Mouse (Mus musculus) spleen, adult 18-20 months (tissue): Measurements from ENCODE around the gene Gm21149.
"Not testable (repeated sequence)": the region's sequence is repeated elsewhere in the genome, so short reads cannot be mapped to it uniquely, and the experiment has no call there.

ENCODE experiments used
- DNase-seq, 2 experiments: peaks; one replicate each; pipeline ENCODE4 v3.0.0; 2022; ENCODE audit warnings: mixed read lengths in 2 of 2

Gm21149 gene

DNA sequence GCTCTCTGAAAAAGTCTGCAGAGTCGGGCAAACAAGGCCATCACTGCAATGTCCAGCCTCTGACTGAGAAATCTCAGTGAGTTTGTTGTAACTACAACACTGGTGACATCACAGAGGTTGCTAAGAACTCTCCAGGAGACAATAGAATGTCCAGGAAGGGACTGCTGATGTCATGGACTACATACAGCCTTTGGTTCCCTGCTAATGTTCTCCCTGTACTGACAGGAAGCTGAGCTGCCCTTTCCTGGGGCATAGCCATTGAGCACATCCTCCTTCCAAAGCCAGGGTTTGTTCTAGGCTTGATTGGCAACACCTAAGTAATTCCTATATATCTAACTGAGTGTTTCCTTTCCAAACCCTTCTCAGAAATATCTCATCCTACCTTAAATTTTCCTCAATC, at the start of gene Gm21149:
TSS of gene Gm21149 (minus strand) at position 101 of the 400 bp plus-strand sequence.
- not testable (repeated sequence) for DNase-seq

DNA sequence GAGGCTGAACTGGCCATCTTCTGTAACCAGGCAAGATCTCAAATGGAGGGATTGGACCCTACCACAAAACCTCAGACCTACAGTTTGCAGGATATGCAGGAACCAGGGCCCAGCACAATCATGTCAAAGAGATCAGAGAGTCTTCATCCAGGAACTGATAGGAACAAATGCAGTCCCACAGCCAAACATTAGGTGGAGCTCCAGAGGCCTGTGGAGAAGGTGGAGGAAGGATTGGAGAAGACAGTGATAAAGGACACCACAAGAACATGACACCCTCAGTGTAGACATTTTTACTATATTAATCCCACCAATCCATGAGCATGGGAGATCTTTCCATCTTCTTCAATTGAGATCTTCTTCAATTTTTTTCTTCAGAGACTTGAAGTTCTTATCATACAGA, 46.1 kb upstream of the Gm21149 start:
- DNase-seq, result not testable (repeated sequence)

DNA sequence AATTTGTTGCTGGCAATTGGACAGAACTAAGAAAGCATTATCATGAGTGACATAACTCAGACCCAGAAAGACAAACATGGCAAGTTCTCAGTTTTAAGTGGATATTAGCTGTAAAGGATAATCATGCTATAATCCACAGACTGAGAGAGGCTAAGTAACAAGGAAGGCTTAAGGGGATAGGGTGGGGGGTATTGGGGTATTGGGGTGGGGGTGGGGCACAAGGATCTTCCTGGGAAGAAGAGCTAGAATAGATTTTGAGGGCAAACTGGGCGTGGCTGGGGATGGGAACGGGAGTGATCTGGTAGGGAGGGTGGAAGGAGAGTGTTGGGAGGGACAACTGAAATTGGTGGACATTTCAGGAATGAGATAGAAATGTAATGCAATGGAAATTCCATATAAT, 45.7 kb upstream of the Gm21149 start:
- DNase-seq, result not testable (repeated sequence)

DNA sequence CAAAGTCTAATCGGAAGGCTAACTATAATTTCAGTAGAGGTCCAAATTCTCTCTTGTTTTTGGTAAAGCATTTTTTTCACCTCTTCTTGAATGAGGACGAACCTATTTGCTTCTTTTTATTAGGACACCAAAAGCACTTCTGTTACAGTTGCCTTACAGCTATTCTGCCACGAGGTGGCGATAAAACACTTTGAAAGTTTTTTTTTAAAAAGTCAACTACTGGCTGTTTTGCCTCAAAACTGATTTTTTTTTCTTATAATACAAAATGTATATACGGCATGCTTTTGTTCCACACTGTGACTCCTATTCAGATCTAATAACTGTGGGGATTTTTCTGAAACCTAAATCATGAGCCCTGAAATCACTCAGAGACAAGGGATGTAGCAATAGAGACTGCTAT, 44.1 kb upstream of the Gm21149 start:
- DNase-seq, result not testable (repeated sequence)

DNA sequence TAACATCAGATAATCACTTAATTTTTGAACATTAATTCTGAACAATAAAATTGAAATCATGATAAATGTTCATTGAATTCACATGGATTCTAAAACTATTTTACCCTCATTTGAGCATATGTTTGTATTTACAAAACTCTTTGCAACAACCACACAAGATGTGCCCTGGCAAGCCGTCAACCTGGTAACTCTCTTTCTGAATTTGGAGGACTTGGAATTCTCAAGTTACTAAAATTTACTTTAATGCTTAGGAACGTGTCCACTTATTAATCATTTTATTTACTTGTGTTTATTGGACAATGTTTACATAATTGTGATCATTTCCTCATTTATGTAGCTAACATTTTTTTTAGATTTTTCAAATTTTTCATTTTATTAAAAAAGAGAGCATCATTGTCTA, 40.8 kb upstream of the Gm21149 start:
- not testable (repeated sequence) for DNase-seq

DNA sequence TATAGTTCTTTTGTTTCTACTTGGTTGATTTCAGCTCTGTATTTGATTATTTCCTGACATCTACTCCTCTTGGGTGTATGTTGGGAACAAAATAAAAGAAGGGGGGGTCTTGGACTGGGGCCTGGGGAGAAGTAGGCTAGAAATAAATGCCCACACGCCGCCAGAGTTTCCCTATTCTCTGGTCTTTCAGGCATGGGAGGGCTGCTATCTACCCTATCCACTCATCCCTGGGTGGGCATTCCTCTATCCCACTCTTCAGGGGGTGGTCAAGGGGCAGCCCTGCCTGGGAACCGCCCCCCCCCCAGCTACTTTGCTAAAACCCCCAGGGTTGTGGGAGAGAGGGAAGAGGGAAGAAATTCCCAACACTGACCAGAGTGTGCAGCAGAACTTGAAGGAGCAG, 35.9 kb upstream of the Gm21149 start:
- not testable (repeated sequence) for DNase-seq

DNA sequence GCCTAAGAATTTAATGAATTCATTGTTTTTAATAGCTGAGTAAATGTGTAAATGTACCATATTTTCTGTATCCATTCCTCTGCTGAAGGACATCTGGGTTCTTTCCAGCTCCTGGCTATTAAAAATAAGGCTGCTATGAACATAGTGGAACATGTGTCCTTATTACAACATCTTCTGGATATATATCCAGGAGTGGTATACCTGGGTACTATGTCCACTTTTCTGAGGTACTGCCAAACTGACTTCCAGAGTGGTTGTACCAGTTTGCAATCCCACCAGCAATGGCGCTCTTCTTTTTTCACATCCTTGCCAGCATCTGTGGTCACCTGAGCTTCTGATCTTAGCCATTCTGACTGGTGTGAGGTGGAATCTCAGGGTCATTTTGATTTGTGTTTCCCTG, 33.6 kb upstream of the Gm21149 start:
- not testable (repeated sequence) for DNase-seq

DNA sequence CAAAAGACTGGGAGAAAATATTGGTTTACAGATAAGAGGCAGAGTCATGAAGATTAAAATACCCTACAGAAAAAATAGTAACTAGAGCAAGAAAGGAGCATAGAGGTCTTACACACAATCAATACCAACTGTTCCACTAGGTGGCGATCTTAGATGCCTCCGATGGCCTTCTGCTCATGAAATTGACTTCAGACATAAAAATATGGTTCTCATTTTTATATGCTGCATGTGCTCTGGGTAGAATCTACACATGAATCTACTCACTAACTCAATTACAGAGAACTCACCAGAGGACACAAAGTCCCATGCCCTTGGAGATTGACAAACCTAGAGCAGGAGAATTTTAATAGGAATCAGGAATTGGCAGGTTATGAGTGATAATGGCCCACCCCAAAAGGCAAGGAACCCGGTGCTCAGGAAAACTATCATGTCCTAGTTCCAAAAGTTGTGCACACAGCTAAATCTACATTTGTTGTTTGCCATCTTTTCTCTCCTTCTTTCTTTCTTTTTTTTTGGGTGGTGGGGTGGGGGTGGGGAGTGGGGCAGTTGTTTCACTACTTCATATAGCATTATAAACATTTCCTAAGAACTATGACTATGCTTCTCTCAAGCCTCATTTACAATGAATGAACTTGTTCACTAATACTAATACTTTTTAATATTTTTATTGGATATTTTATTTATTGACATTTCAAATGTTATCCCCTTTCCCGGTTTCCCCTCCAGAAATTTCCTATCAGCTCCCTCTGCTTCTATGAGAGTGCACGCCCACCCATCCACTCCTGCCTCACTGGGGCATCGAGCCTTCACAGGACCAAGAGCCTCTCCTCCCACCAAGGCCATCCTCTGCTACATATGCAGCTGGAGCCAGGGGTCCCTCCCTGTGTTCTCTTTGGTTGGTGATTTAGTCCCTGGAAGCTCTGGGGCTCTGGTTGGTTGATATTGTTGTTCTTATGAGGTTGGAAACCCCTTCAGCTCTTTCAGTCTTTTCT, 32.4 kb upstream of the Gm21149 start:
- DNase-seq, result peak in 1 of 2 experiments; percentile 8

DNA sequence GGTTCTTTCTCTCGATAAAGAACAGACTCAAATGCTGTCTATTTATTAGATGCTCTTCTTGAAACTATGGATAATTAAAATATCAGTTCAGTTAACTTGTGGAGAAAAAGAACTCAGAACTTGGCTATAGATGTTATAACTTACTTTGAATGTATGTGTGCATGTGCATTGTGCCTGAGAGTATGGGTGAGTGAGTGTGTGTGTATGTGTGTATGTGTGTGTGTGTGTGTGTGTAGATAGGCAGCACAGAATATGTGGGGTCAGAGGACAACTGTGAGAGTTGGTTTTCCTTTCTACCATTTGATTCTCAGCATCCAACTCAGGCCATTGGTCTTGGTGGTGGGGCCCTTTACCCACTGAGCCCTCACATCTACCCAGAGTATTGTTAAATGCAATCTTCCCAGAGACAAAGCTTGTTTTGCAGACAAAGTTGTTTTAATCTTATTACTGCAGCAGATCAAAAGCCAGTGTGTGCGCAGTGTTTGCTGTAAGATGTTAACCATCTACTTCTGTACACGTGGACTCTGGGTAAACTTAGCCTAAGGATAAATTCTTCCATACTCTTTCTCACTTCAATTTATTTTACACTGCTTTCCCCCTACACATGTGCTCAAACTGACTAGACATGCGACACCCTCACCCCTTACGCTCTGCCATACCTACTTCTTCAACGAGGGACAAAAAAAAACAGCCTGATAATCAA, 31.6 kb upstream of the Gm21149 start:
- not testable (repeated sequence) for DNase-seq

DNA sequence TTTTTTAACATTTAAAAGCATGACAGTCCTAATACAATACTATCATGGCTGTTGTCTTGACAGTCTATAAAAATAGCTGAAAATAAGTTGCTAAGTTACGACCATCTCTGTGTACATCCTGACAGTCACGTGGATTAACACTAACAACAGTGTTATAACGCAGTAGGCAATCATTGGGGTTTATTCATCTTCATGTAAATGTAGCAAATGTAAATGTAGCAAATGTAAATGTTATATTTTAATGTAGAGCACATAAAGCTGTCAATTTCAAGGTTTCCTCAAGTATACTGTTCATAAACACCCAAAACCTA, 30.9 kb upstream of the Gm21149 start:
- DNase-seq, result no peak

DNA sequence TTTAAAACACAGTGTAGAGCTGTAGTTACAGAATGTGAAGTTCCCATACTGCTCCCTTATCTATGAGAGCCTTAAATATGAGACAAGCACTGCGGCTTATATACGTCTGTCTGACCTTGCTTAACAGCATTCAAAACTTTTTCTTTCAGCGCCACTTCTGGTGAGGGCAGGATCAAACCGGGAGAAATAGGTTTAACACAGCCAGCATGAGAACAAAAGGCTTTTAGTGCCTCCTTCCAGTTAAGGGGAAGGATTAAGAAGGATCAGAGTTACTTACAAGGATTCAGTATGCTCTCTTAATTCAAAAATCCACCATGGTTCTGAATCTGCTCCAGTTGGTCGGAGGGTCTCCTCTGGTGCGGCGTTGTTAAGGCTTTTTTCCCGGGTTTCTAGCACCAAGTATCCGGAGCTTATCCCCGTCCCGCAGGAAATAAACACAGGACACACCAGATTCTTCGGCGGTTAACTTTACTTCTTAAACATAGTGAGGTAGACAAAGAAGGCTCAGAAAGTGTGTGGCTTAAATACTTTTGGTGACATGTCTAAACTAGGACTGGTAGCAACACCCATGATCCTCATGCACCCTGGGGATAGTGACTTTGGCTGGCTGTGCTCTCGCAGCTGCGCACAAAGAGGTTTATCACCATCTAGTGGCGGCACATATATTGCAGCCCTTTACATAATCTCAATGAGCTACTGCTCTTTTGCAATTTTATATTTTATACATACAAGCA, 30.4 kb upstream of the Gm21149 start:
- no peak for DNase-seq

DNA sequence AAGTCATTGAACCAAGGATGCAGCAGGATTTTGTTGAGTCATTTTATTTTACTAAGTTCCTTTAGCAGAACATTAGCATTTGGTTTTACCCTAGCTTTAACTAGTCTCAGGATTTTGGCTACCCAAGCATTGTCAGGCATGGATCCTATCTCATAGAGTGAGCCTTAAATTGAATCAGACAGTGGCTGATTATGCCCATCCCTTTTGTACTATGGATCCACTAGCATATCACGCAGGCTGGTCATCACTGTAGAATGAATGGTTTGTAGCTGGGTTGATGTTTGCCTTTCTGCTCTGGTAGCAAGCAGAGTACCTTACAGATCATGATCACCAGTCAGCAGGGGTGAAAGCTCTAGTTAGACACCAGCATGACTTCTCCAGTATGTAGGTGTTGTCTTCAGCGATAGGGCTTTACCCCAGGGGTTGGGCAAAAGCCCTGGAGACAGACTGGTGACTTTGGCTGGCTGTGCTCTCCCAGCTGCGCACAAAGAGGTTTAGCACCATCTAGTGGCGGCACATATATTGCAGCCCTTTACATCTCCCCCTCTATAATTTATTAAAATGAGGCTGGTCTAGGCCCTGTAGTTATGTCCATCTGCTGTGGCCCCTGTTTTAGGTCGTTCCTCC, 22.6 kb upstream of the Gm21149 start:
- peak in 1 of 2 experiments; percentile 34 for DNase-seq

DNA sequence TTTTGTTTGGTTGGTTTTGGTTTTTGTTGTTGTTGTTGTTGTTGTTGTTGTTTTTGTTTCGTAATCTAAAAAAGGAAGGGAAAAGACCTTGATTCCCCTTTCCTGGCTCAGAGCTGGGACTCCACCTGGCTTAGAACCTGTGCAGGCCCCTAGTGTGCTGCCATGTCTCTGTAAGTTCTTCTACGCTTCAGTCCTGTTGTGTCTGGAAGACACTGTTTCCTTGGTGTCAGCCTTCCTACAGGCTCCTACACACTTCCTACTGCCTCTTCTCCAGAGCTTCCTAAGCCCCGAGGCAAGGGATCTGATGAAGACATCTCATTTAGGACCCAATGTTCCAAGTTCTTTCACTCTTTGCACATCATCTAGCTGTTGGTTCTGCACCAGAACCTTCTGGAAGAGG, 22.0 kb upstream of the Gm21149 start:
- not testable (repeated sequence) for DNase-seq

DNA sequence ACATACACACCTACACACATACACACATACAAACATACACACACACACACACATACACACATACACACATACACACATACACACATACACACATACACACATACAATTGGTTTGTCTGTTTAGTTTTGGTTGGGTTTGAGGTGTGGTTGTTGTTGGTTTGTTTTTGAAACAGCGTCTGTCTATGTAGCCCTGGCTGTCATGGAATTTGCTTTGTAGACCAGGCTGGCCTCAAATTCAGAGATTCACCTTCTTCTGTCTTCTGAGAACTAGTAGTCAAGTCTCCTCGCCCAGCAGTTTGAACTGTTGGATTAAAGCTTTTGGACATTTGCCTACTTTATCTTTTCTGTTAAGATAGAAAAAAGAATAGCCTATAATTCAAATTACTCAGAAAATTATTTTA, 14.6 kb upstream of the Gm21149 start:
- DNase-seq, result not testable (repeated sequence)

DNA sequence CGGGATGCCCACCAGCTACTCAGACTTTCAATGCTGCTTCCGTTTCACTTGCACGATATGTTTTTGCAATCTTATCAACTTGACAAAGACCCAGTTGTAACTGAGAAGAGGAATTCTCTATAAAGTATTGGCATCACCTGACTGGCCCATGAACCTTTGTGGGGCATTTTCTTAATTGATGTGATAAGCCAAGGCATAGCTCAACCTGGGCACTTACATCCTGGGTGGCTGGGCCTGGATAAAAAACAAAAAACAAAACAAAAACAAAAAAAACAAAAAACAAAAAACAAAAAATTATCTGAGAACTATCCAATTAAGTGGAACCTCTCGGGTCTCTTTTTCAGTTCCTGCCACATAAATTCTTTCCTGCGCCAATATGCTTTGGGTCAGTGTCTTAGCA, 12.4 kb upstream of the Gm21149 start:
- DNase-seq, result no peak

DNA sequence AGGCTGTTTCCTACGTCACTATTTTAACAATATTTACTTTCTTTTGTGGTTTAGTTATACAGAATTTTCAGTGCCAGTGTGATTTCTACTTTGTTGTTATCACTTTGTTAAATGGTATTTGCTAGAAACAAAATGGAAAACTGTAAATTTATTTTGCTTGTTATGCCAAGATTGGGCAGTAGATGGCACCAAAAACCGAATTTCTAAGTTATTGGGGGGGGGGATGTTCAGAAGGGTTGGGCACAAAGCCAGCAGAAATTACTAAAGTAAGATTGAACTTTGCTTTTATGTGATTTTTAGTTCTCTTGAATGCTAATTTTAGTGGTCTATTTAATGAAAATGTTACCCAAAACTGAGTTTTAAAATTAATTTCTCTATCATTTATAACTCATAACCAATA, 8.3 kb upstream of the Gm21149 start:
- DNase-seq, result not testable (repeated sequence)

DNA sequence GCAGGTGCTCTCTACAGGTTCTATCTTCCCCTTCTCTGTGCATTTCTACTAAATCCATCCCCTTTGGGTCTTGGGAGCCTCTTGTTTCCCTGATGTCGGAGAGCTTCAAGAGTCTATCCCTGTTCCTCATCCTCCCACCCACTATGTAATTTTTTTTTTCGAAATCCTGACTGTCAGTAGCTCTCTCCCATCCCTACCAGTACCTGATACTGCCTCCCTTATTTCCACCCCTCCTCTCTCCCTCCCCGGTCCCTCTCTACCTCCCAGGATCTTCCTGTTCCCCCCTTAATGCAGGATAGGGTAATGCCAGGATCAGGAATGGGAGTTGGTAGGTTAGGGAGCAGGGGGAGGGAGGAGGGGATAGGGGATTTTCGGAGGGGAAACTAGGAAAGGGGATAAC, 7.3 kb upstream of the Gm21149 start:
- DNase-seq, result not testable (repeated sequence)

DNA sequence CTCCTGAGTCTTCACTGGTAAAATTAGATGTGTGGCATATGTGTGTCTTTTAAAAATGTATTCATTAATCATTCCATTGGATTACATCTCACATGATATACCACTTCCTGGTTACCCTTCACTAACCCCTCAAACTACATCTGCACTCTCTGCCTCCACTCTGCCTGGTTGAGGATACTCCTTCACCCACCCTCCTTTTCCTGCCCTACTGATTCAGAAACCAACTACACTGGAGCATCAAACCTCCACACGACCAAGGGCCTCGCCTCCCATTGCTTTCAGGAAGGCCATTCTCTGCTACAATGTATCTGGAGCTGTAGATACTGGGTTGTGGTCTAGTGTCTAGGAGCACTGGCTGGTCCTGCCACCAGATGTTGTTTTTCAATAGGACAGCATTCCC, 6.5 kb upstream of the Gm21149 start:
- DNase-seq, result peak in 1 of 2 experiments; percentile 3

DNA sequence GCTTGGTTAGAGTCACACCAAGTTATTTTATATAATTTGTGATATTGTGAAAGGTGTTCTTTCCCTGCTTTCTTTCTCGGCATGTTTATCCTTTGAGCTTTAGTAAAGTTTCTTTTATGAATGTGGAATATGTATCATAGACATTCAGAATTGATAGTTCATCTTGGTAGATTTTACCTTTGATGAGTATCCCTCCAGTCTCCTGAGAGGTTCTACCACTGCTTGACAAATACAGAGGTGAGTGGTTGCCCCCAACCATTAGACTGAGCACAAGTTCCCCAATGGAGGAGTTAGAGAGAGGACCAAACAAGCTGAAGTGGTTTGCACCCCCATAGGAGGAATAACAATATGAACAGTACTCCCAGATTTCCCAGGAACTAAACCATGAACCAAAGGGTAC, 6.2 kb downstream of the Gm21149 start:
- not testable (repeated sequence) for DNase-seq

DNA sequence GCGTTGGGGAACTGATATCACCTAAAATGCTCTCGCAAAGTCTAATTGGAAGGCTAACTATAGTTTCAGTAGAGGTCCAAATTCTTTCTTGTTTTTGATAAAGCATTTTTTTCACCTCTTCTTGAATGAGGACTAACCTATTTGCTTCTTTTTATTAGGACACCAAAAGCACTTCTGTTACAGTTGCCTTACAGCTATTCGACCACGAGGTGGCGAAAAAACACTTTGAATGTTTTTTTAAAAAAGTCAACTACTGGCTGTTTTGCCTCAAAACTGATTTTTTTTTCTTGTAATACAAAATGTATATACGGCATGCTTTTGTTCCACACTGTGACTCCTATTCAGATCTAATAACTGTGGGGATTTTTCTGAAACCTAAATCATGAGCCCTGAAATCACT, 8.6 kb downstream of the Gm21149 start:
- not testable (repeated sequence) for DNase-seq

DNA sequence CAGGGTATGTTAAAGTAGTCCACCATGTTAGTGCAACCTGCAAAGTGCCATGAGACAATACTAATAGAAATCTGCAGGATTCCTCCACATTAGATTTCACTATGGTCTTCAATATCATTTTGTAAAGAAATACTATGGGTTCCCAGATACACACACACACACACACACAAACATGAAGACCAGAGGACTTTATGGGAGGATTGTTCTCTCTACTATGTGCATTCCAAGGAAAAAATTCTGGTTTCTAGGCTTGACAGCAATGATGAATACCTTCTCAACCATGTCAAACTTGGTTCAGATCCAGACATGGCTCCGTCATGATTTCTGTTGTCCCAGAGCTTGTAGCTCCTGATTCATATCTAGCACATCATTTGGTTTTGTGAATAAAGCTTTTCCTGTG, 10.1 kb downstream of the Gm21149 start:
- DNase-seq, result not testable (repeated sequence)

DNA sequence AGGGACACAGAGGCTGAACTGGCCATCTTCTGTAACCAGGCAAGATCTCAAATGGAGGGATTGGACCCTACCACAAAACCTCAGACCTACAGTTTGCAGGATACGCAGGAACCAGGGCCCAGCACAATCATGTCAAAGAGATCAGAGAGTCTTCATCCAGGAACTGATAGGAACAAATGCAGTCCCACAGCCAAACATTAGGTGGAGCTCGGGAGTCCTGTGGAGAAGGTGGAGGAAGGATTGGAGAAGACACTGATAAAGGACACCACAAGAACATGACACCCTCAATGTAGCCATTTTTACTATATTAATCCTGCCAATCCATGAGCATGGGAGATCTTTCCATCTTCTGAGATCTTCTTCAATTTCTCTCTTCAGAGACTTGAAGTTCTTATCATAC, 12.8 kb downstream of the Gm21149 start:
- DNase-seq, result not testable (repeated sequence)

DNA sequence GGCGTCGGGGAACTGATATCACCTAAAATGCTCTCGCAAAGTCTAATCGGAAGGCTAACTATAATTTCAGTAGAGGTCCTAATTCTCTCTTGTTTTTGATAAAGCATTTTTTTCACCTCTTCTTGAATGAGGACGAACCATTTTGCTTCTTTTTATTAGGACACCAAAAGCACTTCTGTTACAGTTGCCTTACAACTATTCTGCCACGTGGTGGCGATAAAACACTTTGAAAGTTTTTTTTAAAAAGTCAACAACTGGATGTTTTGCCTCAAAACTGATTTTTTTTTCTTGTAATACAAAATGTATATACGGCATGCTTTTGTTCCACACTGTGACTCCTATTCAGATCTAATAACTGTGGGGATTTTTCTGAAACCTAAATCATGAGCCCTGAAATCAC, 14.7 kb downstream of the Gm21149 start:
- not testable (repeated sequence) for DNase-seq
